Mouse (Mus musculus) thymus, adult 2 months (tissue): ENCODE measurements at regions not wholly inside any gene's neighbourhood (a gene's known extent, or its start where the extent isn't known, plus 50 kb on each side); places are given as distances from the start of the nearest gene placed in this dataset.
"Not testable (repeated sequence)": the region's sequence is repeated elsewhere in the genome, so short reads cannot be mapped to it uniquely, and the experiment has no call there.

Experiments
- DNase-seq: peaks from one replicate; pipeline ENCODE4 v3.0.0; 2021
- H3K27ac ChIP-seq: fragments of 200-500 bp; 2 replicates; pipeline ENCODE4 v1.5.1; 2012; ENCODE audit warnings: low read length, control low read depth; ENCODE audit not compliant: control insufficient read depth, insufficient read depth
- H3K27me3 ChIP-seq: fragments of 200-500 bp; 2 replicates; pipeline ENCODE4 v1.6.1; 2012; ENCODE audit warnings: mild to moderate bottlenecking, low read length, moderate library complexity, mixed read lengths; ENCODE audit not compliant: control insufficient read depth, insufficient read depth
- H3K36me3 ChIP-seq: fragments of 200-500 bp; 2 replicates; pipeline ENCODE4 v1.6.1; 2012; ENCODE audit warnings: mild to moderate bottlenecking, low read length, moderate library complexity; ENCODE audit not compliant: control insufficient read depth, insufficient read depth
- H3K4me1 ChIP-seq: fragments of 200-500 bp; replicated peaks from 2 replicates; pipeline ENCODE4 v1.6.1; 2012; ENCODE audit warnings: low read length; ENCODE audit not compliant: control insufficient read depth, insufficient read depth
- H3K4me3 ChIP-seq: fragments of 200-500 bp; 2 replicates; pipeline ENCODE4 v1.5.1; 2012; ENCODE audit warnings: mild to moderate bottlenecking, low read length, control low read depth, moderate library complexity; ENCODE audit not compliant: control insufficient read depth, insufficient read depth
- CTCF ChIP-seq: fragments of 200-500 bp; IDR thresholded peaks from 2 replicates; pipeline ENCODE4 v1.5.1; 2012; ENCODE audit warnings: mild to moderate bottlenecking, control low read depth, low read length, moderate library complexity, borderline replicate concordance; ENCODE audit not compliant: control insufficient read depth, poor library complexity, insufficient read depth; ENCODE audit errors: extremely low read depth
- POLR2A ChIP-seq: fragments of 200-500 bp; IDR thresholded peaks from 2 replicates; pipeline ENCODE4 v1.6.1; 2012; ENCODE audit warnings: mild to moderate bottlenecking, low read length, control low read depth, moderate library complexity; ENCODE audit not compliant: control insufficient read depth, poor library complexity, insufficient read depth; ENCODE audit errors: extremely low read depth
- WGBS: fragments of 180-500 bp; shearing (Covaris S2); methylation state at CpG from one replicate; pipeline ENCODE4 v1.1.7; 2018; 5-methylcytosine and 5-hydroxymethylcytosine counted together

DNA sequence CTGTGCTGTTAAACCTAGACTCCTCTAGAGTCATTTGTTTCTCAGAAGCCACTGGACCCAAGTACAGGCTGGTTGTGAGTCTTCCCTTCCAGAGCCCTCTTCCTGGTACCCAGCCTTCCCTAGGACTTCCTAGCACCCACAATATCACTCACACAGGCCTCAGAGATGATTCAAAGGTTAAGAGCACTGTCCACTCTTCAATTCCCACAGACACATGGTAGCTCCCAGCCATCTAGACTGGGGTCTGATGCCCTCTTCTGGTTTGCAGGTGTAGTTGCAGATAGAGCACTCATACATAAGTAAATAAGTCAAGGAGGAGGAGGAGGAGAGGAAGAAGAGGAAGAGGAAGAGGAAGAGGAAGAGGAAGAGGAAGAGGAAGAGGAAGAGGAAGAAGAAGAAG is 163.3 kb upstream of the Rapgef5 start:
- TF ChIP-seq POLR2A (no peak), CTCF (no peak)
- H3K36me3 ChIP-seq, result no peaks in the 10 kb centered on the region
- H3K4me1 ChIP-seq, result peaks cover 5% of the 10 kb centered on the region
- DNase-seq, result no peak
- H3K27ac ChIP-seq, result no peak overlapping the region
- no peak overlapping the region for H3K4me3 ChIP-seq
- no peaks in the 10 kb centered on the region for H3K27me3 ChIP-seq

DNA sequence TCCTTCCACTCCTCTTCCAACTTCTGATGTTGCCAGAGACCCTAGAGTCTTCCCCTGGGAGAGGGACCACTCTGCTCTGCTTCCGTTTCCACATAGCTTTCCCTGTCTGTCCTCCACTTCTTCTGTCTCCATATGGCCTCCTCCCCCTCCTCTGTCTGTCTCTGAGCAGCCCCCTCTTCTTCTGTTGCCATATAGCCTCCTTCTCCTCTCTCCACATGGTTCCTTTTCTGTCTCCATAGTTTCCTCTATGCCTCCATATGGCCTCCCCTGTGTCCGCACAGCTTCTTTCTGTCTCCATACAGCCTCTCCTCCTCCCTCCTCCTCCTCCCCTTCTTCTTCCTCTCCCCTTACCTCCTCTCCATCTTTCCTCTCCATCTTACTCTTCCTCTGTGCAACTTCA is 158.5 kb upstream of the Rapgef5 start:
- DNase-seq, result no peak
- Histone ChIP-seq H3K36me3 (no peaks in the 10 kb centered on the region), H3K27ac (no peak overlapping the region), H3K4me3 (no peak overlapping the region), H3K27me3 (no peaks in the 10 kb centered on the region; the same call in 1 of the 2 replicates), H3K4me1 (no peaks in the 10 kb centered on the region)
- WGBS, result 97% methylated on average over 2 of the region's 2 CpGs
- no peak for TF ChIP-seq CTCF
- no peak for TF ChIP-seq POLR2A

DNA sequence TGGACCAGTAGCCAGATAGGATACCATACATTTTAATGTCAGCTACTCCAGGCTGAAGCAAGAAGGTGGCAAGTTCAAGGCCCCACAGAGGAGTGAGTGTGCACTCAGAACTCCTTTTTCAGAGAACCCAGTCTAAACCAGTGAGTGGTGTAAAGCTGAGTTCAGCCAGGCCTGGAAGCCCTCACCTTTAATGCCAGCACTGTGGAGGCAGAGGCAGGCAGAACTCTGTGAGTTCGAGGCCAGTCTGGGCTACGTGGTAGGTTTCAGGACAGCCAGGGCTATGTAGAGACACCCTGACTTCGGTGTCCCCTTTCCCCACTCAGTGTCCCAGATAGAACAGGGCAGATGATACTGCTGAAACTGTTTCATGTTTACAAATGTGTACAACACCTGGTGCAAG is 157.4 kb upstream of the Rapgef5 start:
- WGBS, result 91% methylated on average over 3 of the region's 3 CpGs

DNA sequence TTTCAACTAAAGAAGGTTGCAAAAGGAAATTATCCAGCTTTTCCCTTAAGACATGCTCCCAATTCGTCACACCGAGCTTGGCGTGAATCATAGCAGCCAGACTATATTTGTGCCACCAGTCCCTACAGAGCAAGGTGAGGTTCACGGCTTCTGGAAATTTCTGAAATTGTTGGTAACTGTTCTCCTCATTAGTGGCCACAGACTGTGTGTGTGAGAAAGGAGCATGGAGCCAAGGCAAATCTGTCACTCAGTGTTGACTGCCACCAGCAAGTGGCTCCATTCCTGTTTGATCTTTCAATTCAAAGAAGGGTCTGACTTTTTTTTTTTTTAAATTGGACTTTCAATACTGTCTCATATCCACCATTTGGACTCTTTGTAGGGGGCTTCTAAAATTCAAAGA is 156.1 kb upstream of the Rapgef5 start:
- no peak overlapping the region for H3K4me3 ChIP-seq
- 93% methylated on average over 4 of the region's 4 CpGs for WGBS
- TF ChIP-seq POLR2A (no peak), CTCF (no peak)
- no peaks in the 10 kb centered on the region for H3K36me3 ChIP-seq
- H3K27me3 ChIP-seq, result no peaks in the 10 kb centered on the region; the same call in 1 of the 2 replicates
- no peak for DNase-seq
- no peak overlapping the region for H3K27ac ChIP-seq
- no peaks in the 10 kb centered on the region for H3K4me1 ChIP-seq

More for the DNA sequence above, 157.4 kb upstream of the Rapgef5 start:
- no peak overlapping the region for H3K4me3 ChIP-seq
- TF ChIP-seq CTCF (no peak), POLR2A (no peak)
- no peaks in the 10 kb centered on the region; the same call in 1 of the 2 replicates for H3K27me3 ChIP-seq
- DNase-seq, result no peak
- no peak overlapping the region for H3K27ac ChIP-seq
- H3K36me3 ChIP-seq, result no peaks in the 10 kb centered on the region
- no peaks in the 10 kb centered on the region for H3K4me1 ChIP-seq

DNA sequence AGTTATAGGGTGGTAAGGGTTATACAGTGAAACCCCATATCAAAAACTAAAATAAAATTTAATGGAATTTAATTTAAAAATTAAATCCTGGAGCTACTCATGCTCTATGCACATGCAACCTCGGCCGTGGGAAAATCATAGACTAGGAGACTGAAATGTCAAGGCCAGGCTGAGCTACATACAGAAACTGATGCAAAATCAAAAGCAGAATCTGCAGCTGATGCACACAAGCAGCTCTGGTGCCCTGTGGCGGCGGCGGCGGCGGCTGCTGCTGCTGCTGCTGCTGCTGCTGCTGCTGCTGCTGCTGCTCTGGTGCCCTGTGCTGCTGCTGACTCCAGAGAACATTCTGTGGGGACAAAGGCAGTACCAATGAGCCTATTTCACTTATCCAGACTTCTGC is 154.5 kb upstream of the Rapgef5 start:
- no peak overlapping the region for H3K27ac ChIP-seq
- H3K4me3 ChIP-seq, result no peak overlapping the region
- DNase-seq, result no peak
- H3K36me3 ChIP-seq, result no peaks in the 10 kb centered on the region
- H3K27me3 ChIP-seq, result no peaks in the 10 kb centered on the region; the same call in 1 of the 2 replicates
- no peak for TF ChIP-seq CTCF
- TF ChIP-seq POLR2A, result no peak
- H3K4me1 ChIP-seq, result no peaks in the 10 kb centered on the region
- WGBS, result 95% methylated on average over 7 of the region's 7 CpGs

DNA sequence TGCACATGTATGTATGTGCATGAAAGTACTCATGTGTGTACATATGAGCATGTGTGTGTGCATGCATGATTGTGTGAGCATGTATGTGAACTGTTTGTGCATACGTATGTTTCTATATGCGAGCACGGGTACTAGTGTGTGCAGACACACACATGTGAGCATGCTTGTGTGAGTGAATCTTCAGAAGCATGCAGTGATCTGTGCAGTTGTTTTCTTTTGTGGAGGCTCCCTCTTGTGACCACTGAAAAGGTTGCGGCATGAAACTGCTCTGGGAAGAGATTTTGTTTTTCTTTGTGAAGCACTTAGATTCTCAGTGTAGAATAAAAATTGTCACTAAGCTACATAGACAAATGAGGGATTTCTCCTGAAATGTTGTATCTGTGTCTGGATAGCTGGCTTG is 152.8 kb upstream of the Rapgef5 start:
- 69% methylated on average over 4 of the region's 4 CpGs for WGBS
- not testable (repeated sequence) for H3K4me3 ChIP-seq, H3K27me3 ChIP-seq, H3K36me3 ChIP-seq, H3K4me1 ChIP-seq, DNase-seq, H3K27ac ChIP-seq

DNA sequence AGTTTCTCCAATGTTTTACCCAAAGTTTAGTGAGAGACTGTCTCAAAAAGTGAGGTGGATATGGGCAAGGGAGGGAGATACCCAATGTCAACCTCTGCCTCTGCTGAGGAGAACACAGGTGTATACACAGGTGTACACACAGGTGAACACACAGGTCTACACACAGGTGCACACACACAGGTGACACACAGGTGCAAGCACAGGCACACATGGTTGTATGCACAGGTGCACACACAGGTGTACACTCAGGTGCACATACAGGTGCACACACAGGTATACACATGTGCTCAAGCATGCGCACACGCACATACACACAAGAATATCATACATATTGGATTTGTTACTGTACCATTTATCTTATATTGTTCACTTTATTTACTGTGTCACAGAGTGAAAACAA is 151.1 kb upstream of the Rapgef5 start:
- H3K4me3 ChIP-seq, result no peak overlapping the region
- H3K27ac ChIP-seq, result no peak overlapping the region
- WGBS, result 94% methylated on average over 2 of the region's 2 CpGs
- H3K36me3 ChIP-seq, result no peaks in the 10 kb centered on the region
- no peak for DNase-seq
- no peaks in the 10 kb centered on the region; the same call in 1 of the 2 replicates for H3K27me3 ChIP-seq
- TF ChIP-seq CTCF, result no peak
- H3K4me1 ChIP-seq, result no peaks in the 10 kb centered on the region
